Mouse (Mus musculus): ENCODE data around the gene Spdl1.

Gene Spdl1

GRCm38 (mm10) chr11:34771221-34771986 is 62.0 kb downstream of the Spdl1 start:
- ChIA-PET POLR2A (interaction anchor here in 1 of 4 experiments (0.7 kb wide), 1 partner anchor 12 kb away, joined by 3 read pairs; the partner anchor contains the start of gene Dock2), CTCF (no interaction called here)

GRCm38 (mm10) chr11:34770666-34771065 is 62.8 kb downstream of the Spdl1 start:
- ChIA-PET POLR2A (interaction anchor here in 2 of 4 experiments (0.5 to 0.7 kb wide), 3 partner anchors 31 to 1236 kb away, joined by 3 to 5 read pairs (median 5); no protein-coding TSS in a partner anchor), CTCF (interaction anchor here in 1 of 4 experiments (0.6 kb wide), 1 partner anchor 8 kb away, joined by 3 read pairs; no protein-coding TSS in a partner anchor)

- ChIA-PET POLR2A (interaction anchor here in 2 of 4 experiments (0.5 to 0.7 kb wide), 2 partner anchors 554 to 1236 kb away, joined by 3 to 5 read pairs; no protein-coding TSS in a partner anchor), CTCF (interaction anchor here in 1 of 4 experiments (0.6 kb wide), 1 partner anchor 8 kb away, joined by 3 read pairs; no protein-coding TSS in a partner anchor)
Measured at GRCm38 (mm10) chr11:34769946-34770345, 63.5 kb downstream of the Spdl1 start.

- ChIA-PET POLR2A (no interaction called here), CTCF (no interaction called here)
Measured at GRCm38 (mm10) chr11:34769396-34769795, 64.0 kb downstream of the Spdl1 start.

- ChIA-PET CTCF (interaction anchor here in 1 of 4 experiments (0.6 kb wide), 1 partner anchor 82 kb away, joined by 3 read pairs; no protein-coding TSS in a partner anchor), POLR2A (interaction anchor here in 1 of 4 experiments (0.6 kb wide), 1 partner anchor 506 kb away, joined by 3 read pairs; no protein-coding TSS in a partner anchor)
Measured at GRCm38 (mm10) chr11:34763739-34764361, 69.6 kb downstream of the Spdl1 start.

- POLR2A ChIA-PET, result no interaction called here
- CTCF ChIA-PET, result interaction anchor here in 2 of 4 experiments (0.5 to 0.7 kb wide), 2 partner anchors 8 to 80 kb away, joined by 3 to 5 read pairs; no protein-coding TSS in a partner anchor
Measured at GRCm38 (mm10) chr11:34762570-34763127, 70.8 kb downstream of the Spdl1 start.

- ChIA-PET CTCF (interaction anchor here in 1 of 4 experiments (0.7 kb wide), 1 partner anchor 8 kb away, joined by 3 read pairs; no protein-coding TSS in a partner anchor), POLR2A (no interaction called here)
Measured at GRCm38 (mm10) chr11:34762125-34762524, 71.3 kb downstream of the Spdl1 start.

- POLR2A ChIA-PET, result interaction anchor here in 2 of 4 experiments (0.5 to 0.8 kb wide), 2 partner anchors 74 to 682 kb away, joined by 3 read pairs; no protein-coding TSS in a partner anchor
- CTCF ChIA-PET, result no interaction called here
Measured at GRCm38 (mm10) chr11:34759582-34759981, 73.9 kb downstream of the Spdl1 start.
